Mouse (Mus musculus) cortical plate, adult 2 months (tissue): ENCODE results near the gene Spaca9.

Experiments
- CTCF ChIP-seq: fragments of 200-500 bp; IDR thresholded peaks from 2 replicates; pipeline ENCODE4 v1.5.1; 2011; ENCODE audit warnings: mild to moderate bottlenecking, control low read depth, low read length; ENCODE audit not compliant: insufficient read depth; ENCODE audit errors: extremely low read depth
- POLR2A ChIP-seq: fragments of 200-500 bp; IDR thresholded peaks from 2 replicates; pipeline ENCODE4 v1.6.1; 2011; ENCODE audit warnings: mild to moderate bottlenecking, low read length, control low read depth; ENCODE audit not compliant: insufficient read depth; ENCODE audit errors: extremely low read depth

DNA sequence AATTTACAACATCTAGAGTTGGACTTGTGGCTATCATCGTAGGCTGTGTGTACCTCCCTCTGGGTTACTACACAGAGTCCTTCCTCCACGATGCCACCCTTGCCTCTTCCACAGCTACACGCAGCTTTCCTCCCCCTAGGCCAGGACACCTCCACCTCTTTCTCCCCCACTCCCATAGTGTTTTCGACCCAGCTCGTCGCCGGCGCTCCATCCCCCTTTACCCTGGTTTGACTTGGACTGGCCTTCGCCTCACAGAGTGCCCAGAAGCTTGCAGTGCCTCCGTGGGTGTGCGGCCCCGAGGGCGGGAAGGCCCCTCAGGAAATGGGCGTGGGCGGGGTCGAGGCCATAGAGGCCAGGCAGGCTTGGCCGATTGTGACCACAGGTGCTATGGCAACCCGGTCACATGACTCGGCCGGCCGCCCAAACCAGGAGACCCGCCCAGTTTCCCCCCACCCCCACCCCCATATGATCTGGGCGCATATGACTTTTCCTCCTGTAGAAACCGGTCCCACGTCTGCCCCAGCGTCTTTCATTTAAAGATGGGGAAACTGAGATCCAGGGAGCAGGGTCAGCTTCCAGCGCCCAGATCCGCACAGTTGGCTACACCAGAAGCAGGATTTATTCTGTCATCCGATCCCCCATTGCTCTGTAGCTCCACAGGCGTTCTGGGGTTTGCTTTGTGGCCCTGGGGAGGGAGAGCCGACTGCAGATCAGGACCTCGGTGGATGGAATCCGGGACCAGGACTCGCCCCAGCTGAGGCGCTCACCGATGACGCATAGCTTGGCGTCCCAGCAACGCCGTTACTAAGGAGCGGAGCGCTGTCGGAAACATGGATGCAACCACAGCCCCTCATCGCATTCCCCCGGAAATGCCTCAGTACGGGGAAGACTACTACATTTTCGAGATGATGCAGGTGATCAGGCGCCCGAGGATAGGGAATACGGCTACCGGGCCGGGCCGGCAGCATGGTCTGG lies at the start of gene Spaca9, which contains the start of gene Ak8:
- TF ChIP-seq POLR2A = peak; percentile 80; the same call in 1 of the 2 replicates
- no peak for TF ChIP-seq CTCF
